Mouse (Mus musculus): Measurements from ENCODE around the gene Fam160a2. TPM values are rescaled to one million over a fixed set of nuclear protein-coding genes. Genes with fewer than 3 reads are reported as not detected.
"Not testable (repeated sequence)": the region's sequence is repeated elsewhere in the genome, so short reads cannot be mapped to it uniquely, and the experiment has no call there.

Gene Fam160a2
- 49.3 and 50.2 TPM in 2 replicates for polyA plus RNA-seq (2012; rRNA removed)

DNA sequence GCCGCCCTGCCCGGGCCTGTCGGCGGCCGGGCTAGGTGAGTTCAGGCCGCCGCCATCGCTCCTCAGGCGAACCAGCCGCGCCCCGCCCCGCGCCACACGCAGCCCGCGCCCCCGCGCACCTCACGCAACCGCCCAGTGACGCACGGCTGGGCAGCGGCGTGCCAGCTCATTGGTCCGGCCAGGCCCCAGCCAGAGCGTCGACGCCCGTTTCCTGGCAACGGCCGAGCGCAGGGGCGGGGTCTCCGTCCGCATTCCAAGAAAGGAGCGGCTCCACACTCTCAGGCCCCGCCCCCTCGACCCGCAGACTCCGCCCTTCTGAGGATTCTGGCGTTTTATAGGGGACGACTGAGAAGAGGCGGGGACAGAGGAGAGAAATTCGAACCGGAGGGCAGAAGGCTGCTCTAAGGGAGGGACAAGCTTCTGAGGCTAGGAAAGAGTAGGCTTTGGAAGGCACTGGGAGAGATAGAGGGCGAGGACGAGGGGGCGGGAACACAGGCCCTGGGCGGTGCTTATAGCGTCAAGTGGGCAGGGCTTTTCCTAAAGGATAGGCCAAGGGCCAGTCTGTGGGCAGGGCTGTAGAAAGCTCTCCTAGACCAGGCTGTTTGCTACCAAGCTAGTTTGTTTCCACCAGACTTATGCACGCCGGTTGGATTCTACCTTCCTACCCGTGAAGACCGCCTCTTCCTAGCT lies at the start of gene Fam160a2:
TSS of gene Fam160a2 (minus strand) at position 120 of the 690 bp plus-strand sequence.
- peak; percentile 88 for DNase-seq (ENCODE audit: low read depth)

- DNase-seq (ENCODE audit: low read depth), result no peak
These were observed 45.2 kb upstream of the Fam160a2 start for GRCm38 (mm10) chr7:105445076-105445475.

- DNase-seq (ENCODE audit: low read depth), result no peak
These were observed 41.6 kb upstream of the Fam160a2 start for GRCm38 (mm10) chr7:105441426-105441825.

DNA sequence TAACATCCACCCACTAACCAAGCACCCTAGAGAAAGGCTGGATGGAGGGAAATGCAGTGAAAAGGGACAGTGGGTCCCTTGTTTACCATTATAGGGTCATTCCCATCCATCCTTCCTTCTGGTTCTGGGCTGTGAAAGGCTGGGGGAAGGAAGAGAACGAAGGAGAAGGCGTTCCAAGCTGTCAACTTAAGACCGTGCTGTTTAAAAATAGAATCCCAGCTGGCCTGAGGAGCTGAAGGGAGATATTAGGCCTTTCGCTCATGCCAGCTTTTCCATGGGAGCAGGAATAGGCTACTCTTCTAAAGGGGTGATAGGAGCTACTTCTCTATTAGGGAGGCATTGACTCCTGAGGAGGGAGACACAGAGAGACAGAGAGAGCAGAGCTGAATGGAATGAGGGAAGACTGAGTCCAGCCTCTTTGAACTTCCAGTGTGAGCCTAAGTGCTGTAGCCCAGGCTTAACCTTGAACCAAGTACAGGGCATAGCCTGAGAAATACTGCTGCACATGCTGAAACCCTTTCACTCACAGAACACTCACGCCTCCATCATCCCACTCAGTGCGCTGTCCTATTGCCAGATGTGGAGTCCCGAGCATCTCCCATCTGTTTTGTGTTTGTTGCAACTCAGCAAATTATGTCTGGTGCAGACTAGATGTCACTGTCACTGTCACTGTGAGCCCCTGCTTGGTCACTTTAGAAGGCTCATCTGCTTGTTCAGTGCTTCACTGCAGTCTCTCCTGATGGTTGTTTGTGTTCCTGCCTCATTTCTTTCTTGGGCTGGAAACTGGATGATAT lies 38.3 kb upstream of the Fam160a2 start:
- DNase-seq (ENCODE audit: low read depth), result no peak

- DNase-seq (ENCODE audit: low read depth), result no peak
These were observed 34.9 kb upstream of the Fam160a2 start for GRCm38 (mm10) chr7:105434798-105435197.

DNA sequence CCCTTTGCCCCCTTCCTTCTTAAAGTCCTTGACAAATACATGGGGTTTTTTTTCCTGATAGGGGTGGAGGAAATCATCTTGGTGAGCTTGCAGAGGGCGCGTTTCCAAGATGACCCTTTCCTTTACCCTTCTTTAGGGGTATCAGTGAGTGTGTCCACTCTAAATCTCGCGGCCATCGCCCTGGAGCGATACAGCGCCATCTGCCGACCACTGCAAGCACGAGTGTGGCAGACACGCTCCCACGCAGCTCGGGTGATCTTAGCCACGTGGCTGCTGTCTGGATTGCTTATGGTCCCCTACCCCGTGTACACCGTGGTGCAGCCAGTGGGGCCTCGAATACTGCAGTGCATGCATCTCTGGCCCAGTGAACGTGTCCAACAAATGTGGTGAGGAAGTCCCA lies 34.0 kb upstream of the Fam160a2 start:
- no peak for DNase-seq (ENCODE audit: low read depth)

- no peak for DNase-seq (ENCODE audit: low read depth)
These were observed 32.2 kb upstream of the Fam160a2 start for GRCm38 (mm10) chr7:105432058-105432457.

- no peak for DNase-seq (ENCODE audit: low read depth)
These were observed 26.2 kb upstream of the Fam160a2 start for GRCm38 (mm10) chr7:105426051-105426450.

GRCm38 (mm10) chr7:105425424-105426043 lies 25.7 kb upstream of the Fam160a2 start, which contains the start of gene Cckbr:
Gene Cckbr (plus strand): TSS chr7:105425731.
- DNase-seq (ENCODE audit: low read depth), result no peak

DNA sequence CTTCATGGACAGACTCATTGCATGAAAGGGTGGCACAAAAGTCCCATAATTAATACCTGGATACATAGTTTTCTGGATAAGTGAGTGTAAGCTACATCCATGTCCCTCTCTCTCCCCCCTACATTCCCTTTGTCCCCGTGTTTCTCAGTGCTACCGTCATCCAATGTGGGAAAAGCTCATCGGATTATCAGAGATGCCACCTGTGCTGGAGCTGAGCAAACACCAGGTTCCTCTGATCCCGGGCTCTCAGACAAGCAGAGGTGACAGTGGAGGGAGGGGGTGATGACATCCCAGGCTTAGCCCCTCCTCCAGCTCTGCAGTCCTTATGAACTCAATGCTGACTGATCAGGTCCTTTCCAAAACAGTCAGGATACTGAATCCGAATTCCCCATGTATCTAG lies 24.5 kb upstream of the Fam160a2 start:
- DNase-seq (ENCODE audit: low read depth), result no peak

GRCm38 (mm10) chr7:105420903-105421302 lies 21.0 kb upstream of the Fam160a2 start:
- no peak for DNase-seq (ENCODE audit: low read depth)

DNA sequence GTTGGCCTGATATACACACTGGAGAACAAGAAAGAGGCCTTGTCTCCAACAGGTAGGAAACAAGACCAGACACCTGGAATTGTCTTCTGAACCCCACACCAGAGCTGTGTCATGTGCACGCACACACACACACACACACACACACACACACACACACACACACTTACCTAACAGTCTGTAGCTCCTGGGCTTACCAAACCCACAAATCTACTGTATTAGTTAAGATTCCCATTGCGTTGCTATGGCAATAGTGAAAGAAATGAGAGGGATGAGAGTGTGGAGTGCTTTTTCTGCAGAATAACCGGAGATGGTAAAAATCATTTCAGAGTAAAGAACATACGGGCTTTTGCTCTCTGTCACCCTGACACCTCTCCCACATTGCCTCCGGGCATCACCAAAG lies 18.3 kb upstream of the Fam160a2 start:
- DNase-seq (ENCODE audit: low read depth), result no peak

GRCm38 (mm10) chr7:105416529-105416928 lies 16.7 kb upstream of the Fam160a2 start:
- DNase-seq (ENCODE audit: low read depth), result no peak

DNA sequence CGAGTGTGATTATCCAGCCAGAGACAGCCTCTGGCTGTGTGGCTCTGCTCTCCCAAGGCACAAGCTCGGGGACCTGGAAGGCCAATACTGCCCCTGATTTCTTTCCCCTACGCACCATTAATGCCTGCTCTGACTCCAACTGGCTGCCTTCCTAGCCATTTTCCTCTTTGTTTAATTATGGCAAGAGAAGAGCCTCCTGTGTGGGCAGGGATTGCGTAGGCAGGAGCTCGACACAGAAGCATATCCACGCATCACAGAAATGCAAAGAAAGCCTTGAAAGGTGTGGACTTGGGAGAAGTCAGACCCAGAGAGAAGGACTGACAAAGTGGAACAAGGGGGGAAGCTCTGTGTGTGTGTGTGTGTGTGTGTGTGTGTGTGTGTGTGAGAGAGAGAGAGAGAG lies 14.5 kb upstream of the Fam160a2 start:
- DNase-seq (ENCODE audit: low read depth), result no peak

GRCm38 (mm10) chr7:105411874-105412632 lies 12.2 kb upstream of the Fam160a2 start:
- not testable (repeated sequence) for DNase-seq (ENCODE audit: low read depth)

DNA sequence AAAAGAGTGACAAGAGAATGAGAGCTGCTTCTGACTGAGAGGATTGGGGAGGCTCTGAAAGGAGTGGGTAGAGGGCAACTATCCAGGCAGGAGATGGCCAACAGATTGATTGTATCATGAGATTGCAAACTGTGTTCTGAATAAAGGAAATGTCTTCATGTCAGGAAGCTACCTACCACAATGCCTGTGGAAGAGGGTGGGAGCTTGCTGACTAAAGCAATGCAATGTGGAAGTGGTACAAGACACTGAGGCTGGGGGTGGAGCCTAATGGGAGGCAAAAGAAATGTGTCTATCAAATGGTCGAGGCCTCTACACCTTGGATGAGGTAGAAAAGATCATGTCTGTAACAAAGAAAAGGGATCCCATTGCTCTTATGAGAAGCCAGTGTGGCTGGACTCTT lies 6.5 kb upstream of the Fam160a2 start:
- no peak for DNase-seq (ENCODE audit: low read depth)

DNA sequence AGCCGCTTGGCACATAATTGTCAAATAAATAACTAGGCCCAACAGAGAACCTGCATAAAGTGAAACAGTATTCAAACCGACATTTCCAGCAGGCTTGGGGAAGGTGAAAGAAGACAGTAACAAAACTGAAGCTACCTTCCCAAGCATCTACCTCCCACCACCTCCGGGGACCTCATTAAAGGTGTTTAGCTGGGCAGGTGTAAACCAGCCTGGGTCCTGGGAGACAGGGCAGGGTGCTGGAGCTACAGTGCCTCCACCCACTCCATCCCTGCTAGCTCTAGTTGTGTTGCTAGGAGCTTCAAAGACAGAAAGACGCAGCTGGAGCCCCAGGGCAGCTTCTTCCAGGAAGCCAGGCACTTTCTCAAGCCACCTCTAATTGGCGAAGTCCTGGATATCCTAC lies 4.4 kb upstream of the Fam160a2 start, which contains the start of gene Cnga4:
TSS of gene Cnga4 (plus strand) at position 301 of the 400 bp plus-strand sequence.
- no peak for DNase-seq (ENCODE audit: low read depth)

- DNase-seq (ENCODE audit: low read depth), result no peak
These were observed 558 bp downstream of the Fam160a2 start for GRCm38 (mm10) chr7:105399058-105399934.

DNA sequence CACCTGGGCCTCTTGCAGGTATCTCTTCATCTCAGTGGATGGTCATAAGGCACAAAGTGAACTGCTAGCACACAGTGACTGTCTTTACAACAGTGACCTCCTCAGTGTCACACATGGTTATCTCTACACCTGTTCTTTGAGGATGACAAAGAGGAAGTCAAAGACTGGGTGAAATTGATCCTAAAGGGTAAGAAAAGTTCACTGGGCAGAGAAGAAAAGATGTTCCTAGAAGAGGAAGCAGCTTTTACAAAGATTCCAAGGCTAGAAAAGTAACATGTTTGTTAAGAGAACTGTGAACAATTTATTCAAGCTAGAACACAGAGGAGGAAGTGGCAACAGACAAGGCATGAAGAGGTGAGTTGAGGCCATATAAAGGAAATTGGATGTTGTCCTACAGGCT lies 3.7 kb downstream of the Fam160a2 start:
- no peak for DNase-seq (ENCODE audit: low read depth)

DNA sequence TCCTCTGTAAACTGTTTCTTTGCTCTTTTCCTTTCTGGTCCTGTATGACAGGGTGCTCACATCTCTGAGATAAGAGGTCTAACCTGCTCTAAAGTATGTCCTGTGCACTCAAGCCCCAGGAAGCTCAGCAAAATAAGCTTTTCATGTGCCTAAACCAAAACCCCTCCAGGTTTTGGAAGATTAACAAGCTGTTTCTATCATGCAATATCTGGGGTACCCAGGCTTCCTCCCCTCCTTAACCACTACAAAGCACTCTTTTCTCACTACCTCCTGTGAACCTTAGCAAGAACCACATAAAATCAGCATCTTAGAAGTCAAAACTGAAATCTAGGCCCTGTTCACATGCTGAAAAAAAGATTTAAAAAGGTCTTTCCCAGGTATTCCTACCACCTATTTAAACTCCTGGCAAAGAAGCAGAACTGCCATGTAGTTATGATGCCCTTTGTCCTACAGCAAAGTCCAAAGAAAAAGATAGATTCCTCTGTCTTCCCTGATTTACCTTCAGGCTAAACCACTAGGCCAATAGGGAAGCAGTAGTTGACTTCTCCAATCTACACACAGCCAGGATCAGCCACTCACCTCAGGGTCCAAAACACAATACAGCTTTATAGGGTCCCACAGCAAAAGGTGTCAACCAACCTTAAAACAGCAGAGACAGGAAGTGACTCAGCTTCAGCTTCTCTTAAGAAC lies 4.6 kb downstream of the Fam160a2 start:
- DNase-seq (ENCODE audit: low read depth), result no peak
